Mouse (Mus musculus) stomach, postnatal 0 days (tissue): ENCODE data around the gene Leng1. TPM values are rescaled to one million over a fixed set of nuclear protein-coding genes. Genes with fewer than 3 reads are reported as not detected.

ENCODE experiments used
- ATAC-seq: fragments of 200-750 bp; cut with Nextera tagmentation; 2 replicates; pipeline ENCODE4 v1.8.0; 2017; ENCODE audit not compliant: low FRiP score, low TSS enrichment
- DNase-seq: peaks from one replicate; pipeline ENCODE4 v3.0.0-alpha.2; 2016; ENCODE audit warnings: low spot score
- H3K27ac ChIP-seq: fragments of 300-500 bp; sonication (generic); replicated peaks from 2 replicates; pipeline ENCODE4 v1.5.1; 2014; ENCODE audit warnings: mild to moderate bottlenecking, control low read depth
- H3K27me3 ChIP-seq: fragments of 300-500 bp; sonication (generic); 2 replicates; pipeline ENCODE4 v1.6.1; 2014; ENCODE audit warnings: low read length; ENCODE audit not compliant: control insufficient read depth, insufficient read depth
- H3K36me3 ChIP-seq: fragments of 300-500 bp; sonication (generic); 2 replicates; pipeline ENCODE4 v1.6.1; 2014; ENCODE audit warnings: low read length, mixed read lengths; ENCODE audit not compliant: control insufficient read depth, insufficient read depth
- H3K4me1 ChIP-seq: fragments of 300-500 bp; sonication (generic); replicated peaks from 2 replicates; pipeline ENCODE4 v1.6.1; 2014; ENCODE audit warnings: antibody characterized with exemption; ENCODE audit not compliant: control insufficient read depth, insufficient read depth
- H3K4me2 ChIP-seq: fragments of 300-500 bp; sonication (generic); replicated peaks from 2 replicates; pipeline ENCODE4 v1.6.1; 2014; ENCODE audit warnings: low read depth, mild to moderate bottlenecking, control low read depth, moderate library complexity
- H3K4me3 ChIP-seq: fragments of 300-500 bp; sonication (generic); 2 replicates; pipeline ENCODE4 v1.5.1; 2014; ENCODE audit warnings: low read depth, low read length, control low read depth
- H3K9ac ChIP-seq: fragments of 300-500 bp; sonication (generic); 2 replicates; pipeline ENCODE4 v1.6.1; 2014; ENCODE audit warnings: mild to moderate bottlenecking, low read length, control low read depth, mixed read lengths
- H3K9me3 ChIP-seq: fragments of 300-500 bp; sonication (generic); 2 replicates; pipeline ENCODE4 v1.6.1; 2016; ENCODE audit warnings: low read length; ENCODE audit not compliant: control insufficient read depth
- CTCF ChIP-seq: IDR thresholded peaks from 2 replicates; pipeline ENCODE4 v1.5.1; 2016; ENCODE audit warnings: antibody characterized with exemption, low read depth, mild to moderate bottlenecking, moderate library complexity
- EP300 ChIP-seq: optimal IDR thresholded peaks from 2 replicates; pipeline ENCODE3; 2016; ENCODE audit warnings: antibody characterized with exemption
- WGBS: fragments of 180-500 bp; shearing (Covaris S2); extraction: QIAGEN DNeasy Blood & Tissue Kit; methylation state at CpG from one replicate; pipeline ENCODE4 v1.1.7; 2014; 5-methylcytosine and 5-hydroxymethylcytosine counted together
- polyA plus RNA-seq: library from polyadenylated mRNA; unstranded; fragments of >200 nt; fragmentation: Nextera tagmentation; extraction: Ambion mirVana; gene quantifications from 2 replicates; pipeline ENCODE4 v1.2.1, GENCODE M21; 2015

Gene Leng1
- polyA plus RNA-seq, 1 experiment from 2014 or later = 11.7 TPM

DNA sequence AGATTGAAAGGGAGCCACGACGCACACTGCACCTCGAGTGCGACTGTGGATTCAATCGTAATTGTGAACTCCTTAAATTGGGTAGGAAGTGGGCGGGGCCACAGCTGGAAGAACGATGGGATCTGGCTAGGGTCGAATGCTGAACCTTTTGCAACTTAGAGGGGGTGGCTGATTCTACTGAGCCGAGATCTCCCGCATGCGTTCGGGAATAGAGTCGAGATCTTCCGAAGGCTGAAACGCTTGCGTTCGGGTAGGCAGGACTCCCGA, 28.1 kb upstream of the Leng1 start:
- peak overlapping the region; percentile 95 for H3K27ac ChIP-seq
- peak overlapping the region; percentile 77 for H3K9ac ChIP-seq
- peak overlapping the region; percentile 83 for H3K4me3 ChIP-seq
- DNase-seq (no peak), ATAC-seq (no peak)
- peaks cover 13% of the 10 kb centered on the region for H3K36me3 ChIP-seq
- 0% methylated on average over 18 of the region's 18 CpGs for WGBS
- H3K4me2 ChIP-seq = peak overlapping the region; percentile 79
- H3K27me3 ChIP-seq = no peaks in the 10 kb centered on the region
- H3K9me3 ChIP-seq = no peaks in the 10 kb centered on the region
- TF ChIP-seq CTCF = no peak
- no peak for TF ChIP-seq EP300
- H3K4me1 ChIP-seq = no peaks in the 10 kb centered on the region

DNA sequence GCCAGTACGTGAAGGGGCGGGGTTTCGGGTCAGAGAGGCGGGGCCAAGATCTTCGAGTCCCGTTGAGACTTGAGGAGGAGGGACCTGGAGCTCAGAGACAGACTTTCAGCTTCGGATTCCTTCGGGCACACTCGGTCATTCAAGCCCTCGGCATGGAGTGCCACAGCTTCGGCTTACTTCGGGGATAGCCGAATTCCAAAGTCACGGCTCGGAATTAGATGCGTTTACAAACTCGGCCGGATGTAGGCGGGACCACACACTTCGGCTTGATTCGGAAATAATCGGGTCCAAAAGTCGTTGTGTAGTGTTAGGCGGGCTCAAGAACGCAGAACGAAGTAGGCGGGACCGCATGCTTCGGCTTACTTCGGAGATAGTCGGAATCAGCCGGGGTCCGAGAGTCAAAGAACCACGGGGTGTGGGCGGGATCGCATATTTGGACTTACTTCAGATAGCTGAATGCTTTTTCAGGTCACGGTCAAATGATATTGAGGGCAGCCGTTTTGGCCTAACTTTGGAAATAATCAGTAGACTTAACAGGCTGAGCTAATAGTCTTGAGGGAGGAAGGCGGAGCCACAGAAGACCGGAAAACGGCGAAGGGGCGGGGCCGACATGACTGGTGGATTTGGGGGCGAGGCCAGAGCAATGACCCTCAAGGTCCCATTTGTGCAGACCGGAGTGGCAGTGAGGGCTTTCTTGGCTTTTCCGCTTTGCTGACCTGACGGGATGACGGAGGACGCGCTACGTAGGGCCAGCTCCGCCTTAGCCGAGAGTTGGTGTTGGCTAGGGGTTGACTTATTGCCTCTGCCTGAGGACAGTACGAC, 27.6 kb upstream of the Leng1 start, which contains the start of gene Mboat7:
Gene Mboat7, minus strand, starts transcription at position 537 of the 822 bp plus-strand sequence.
- Histone ChIP-seq H3K9ac (peak within 1 kb of the TSS; percentile 84), H3K27me3 (no peaks in the 10 kb centered on the region), H3K36me3 (peaks cover 12% of the 10 kb centered on the region; the same call in 1 of the 2 replicates), H3K27ac (peak within 1 kb of the TSS; percentile 95), H3K4me1 (no peaks in the 10 kb centered on the region), H3K4me3 (peak within 1 kb of the TSS; percentile 83), H3K4me2 (peak within 1 kb of the TSS; percentile 91), H3K9me3 (no peaks in the 10 kb centered on the region)
- under 1% methylated on average over 55 of the region's 55 CpGs for WGBS
- ATAC-seq (peak; percentile 92), DNase-seq (peak; percentile 97)
- no peak for TF ChIP-seq EP300
- TF ChIP-seq CTCF = no peak

DNA sequence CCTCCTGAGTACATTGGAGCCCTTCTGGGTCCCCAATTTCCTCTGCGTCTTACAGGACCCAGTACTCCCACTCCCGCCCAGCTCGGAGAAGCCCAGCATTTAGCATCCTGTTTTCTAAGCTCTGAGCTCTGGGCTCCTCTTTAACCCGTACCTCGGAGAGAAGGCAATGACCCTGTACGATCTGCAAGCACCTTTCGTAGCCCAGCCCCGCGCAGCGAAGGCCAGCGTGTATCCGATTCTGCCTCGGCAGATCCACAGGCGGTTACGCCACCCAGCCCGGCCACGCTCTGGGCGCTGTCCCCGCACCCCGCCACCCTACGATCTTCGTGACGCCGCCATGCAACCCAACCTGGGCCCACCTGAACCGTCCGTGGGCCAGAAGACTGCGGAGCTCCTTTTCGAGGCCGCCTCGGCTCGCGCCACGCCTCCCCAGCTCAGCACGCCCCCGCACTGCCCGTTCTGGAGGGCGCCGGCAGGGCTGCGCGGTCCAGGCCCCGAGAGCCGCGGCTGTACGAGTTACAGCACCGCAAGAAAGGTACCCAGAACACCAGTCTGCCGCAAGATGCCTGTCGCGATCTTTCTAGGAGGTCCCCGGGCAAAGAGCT, 26.8 kb upstream of the Leng1 start, which contains the start of gene Tsen34:
Gene Tsen34, plus strand, starts transcription at position 482 of the 605 bp plus-strand sequence.
- DNase-seq = no peak
- no peak for ATAC-seq
- 0 out of 2 replicates have a peak, but pooled peaks have one; percentile 22 for TF ChIP-seq CTCF
- TF ChIP-seq EP300 = no peak

DNA sequence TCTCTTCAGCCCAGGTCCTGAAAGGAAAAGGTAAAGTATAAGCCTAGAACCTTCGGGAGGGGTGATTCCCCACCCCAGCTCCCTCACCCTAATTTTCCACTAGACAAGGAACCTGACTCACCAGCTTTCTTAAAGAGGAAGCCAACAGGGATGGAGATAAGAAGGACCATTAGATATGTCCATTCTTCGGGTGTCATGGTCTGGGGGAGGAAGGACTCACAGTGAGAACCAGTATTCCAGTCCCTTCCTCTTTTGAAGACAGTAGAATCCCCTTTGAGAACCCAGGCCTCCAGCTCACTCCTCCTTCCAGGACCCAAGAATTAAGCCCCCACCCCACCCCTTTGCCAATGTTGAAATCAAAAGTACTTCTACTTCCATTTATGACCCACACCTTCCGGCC, 26.3 kb upstream of the Leng1 start:
- 19% methylated on average over 3 of the region's 3 CpGs for WGBS
- H3K4me3 ChIP-seq = peak overlapping the region; percentile 83
- peak overlapping the region; percentile 84 for H3K9ac ChIP-seq
- H3K27ac ChIP-seq = no peak overlapping the region
- 0 out of 2 replicates have a peak, but pooled peaks cover 4% of the 10 kb centered on the region for H3K36me3 ChIP-seq
- H3K27me3 ChIP-seq = no peaks in the 10 kb centered on the region
- no peaks in the 10 kb centered on the region for H3K9me3 ChIP-seq
- no peak for DNase-seq
- TF ChIP-seq EP300 (no peak), CTCF (no peak)
- no peak for ATAC-seq
- H3K4me1 ChIP-seq = no peaks in the 10 kb centered on the region
- H3K4me2 ChIP-seq = peak overlapping the region; percentile 91

More for the DNA sequence above, 26.8 kb upstream of the Leng1 start, which contains the start of gene Tsen34:
- no peaks in the 10 kb centered on the region for H3K9me3 ChIP-seq
- peak within 1 kb of the TSS; percentile 91 for H3K4me2 ChIP-seq
- no peaks in the 10 kb centered on the region for H3K27me3 ChIP-seq
- H3K27ac ChIP-seq = peak within 1 kb of the TSS; percentile 95
- WGBS = under 1% methylated on average over 47 of the region's 49 CpGs
- H3K4me1 ChIP-seq = no peaks in the 10 kb centered on the region
- peaks cover 9% of the 10 kb centered on the region; the same call in 1 of the 2 replicates for H3K36me3 ChIP-seq
- H3K9ac ChIP-seq = peak within 1 kb of the TSS; percentile 84
- H3K4me3 ChIP-seq = peak within 1 kb of the TSS; percentile 83

DNA sequence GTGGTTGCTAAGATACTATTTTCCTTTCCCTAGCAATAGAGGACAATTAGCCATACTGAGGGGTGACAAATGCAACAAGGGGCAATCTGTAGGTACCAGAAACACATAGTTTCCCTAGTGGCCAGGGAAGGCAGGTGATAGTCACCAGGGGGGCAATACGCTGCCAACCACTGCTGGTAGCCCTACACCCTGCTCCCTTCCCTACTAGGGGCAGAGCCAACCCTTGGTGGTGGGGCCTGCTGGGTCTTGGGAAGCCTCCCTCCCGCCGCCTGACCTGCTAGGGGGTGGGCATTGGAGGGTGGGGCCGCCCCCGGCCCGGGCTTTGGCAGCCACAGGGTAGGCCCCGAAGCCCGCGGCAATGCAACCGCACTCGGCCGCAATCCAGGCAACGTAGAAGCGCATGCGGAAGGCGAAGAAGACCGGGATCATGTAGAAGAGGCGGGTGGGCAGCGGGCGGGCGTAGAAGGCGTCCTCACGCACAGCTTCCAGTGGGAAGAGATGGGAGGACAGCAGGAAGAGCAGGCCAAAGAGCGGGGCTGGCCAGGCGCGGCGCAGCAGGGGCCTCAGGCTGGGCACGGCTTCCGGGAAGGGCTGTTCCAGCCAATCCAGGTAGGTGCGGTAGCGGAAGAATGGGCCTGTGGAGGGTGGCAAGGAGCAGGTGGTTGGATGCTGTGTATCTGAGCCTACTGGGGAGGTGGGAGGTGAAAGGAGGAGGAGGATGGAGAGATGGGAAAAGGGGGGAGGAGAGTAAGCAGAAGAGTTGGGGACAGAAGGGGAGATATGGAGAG, 20.0 kb upstream of the Leng1 start:
- H3K9me3 ChIP-seq = no peaks in the 10 kb centered on the region

More for the DNA sequence above, 20.0 kb upstream of the Leng1 start:
- no peak overlapping the region for H3K27ac ChIP-seq
- H3K9ac ChIP-seq = no peak overlapping the region
- ATAC-seq = no peak
- DNase-seq = no peak
- H3K36me3 ChIP-seq = peaks cover 4% of the 10 kb centered on the region; the same call in 1 of the 2 replicates
- TF ChIP-seq EP300 = no peak
- no peak for TF ChIP-seq CTCF
- no peak overlapping the region for H3K4me3 ChIP-seq
- no peaks in the 10 kb centered on the region for H3K27me3 ChIP-seq
- H3K4me2 ChIP-seq = no peak overlapping the region
- WGBS = 87% methylated on average over 31 of the region's 31 CpGs
- no peaks in the 10 kb centered on the region for H3K4me1 ChIP-seq
